Mouse (Mus musculus) layer of hippocampus, postnatal 36 days (tissue): Measurements from ENCODE around the gene Nphs1. TPM values are rescaled to one million over a fixed set of nuclear protein-coding genes. Genes with fewer than 3 reads are reported as not detected.
"Not testable (repeated sequence)": the region's sequence is repeated elsewhere in the genome, so short reads cannot be mapped to it uniquely, and the experiment has no call there.

Source experiments
- DNase-seq, 2 experiments: peaks; one replicate each; pipeline ENCODE4 v3.0.0; 2022
- total RNA-seq, 2 experiments: library from RNA; stranded (reverse); gene quantifications; 2 replicates each; pipeline ENCODE4 v1.2.3; 2021

Gene Nphs1
- total RNA-seq, 2 experiments from 2014 or later = 1.2 TPM

DNA sequence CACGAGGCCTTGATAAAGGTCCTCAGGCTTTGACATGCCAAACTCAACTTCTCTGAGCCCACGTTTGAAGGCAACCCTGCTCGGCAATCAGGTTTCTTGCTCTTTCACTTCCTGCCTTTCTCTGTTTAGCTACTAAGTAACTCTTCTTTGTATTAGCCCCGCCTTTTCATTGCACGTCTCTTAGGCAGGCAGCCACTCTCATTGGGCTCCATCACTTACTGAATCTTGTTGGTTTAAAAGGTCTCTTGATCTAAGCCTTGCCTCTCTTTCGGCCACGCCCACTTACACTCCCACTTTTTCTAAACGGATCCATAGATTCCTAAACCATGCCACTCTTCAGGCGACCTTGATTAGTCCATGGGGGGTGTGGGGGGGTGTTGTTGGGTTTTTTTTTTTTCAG is 14.4 kb upstream of the Nphs1 start:
- DNase-seq = no peak

DNA sequence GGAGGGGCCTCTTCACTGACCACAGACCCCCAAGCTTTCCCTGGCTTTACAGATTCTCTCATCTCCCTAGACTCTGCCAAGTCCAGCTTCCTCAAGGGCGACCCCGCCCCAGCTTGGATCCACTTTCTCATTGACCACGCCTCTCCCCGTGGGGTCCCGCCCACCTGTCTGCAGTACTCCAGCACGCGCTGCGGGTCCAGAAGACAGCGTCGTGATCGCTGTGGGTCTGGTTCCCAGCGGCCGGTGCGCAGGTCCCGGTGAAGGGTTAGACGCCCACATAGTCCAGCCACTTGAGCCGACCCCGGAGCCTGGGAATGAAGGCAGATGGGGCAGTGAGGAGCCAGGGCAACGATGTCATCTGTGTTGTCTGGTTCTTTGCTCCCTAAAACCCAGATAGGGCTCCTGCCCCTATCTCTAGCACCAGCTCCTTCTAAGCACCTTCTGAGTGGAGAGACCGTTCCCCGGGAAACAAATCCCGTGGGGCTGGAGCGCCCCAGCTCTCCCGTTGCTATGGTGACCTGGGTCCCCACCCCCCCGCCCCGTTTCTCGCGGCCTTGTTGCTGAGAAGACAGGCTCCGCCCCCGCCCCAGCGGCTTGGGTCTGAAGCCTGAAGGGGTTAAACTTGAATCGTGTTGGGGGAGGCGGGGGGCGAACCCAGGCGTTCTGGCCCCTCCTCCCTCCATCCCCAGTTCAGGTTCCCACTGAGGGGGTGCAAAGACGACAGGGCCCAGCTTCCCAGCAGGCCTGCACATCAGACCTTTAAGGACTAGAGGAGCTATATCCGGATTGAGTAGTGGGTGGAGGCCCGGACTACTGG is 13.8 kb upstream of the Nphs1 start:
- DNase-seq = peak; percentile 58 to 68

DNA sequence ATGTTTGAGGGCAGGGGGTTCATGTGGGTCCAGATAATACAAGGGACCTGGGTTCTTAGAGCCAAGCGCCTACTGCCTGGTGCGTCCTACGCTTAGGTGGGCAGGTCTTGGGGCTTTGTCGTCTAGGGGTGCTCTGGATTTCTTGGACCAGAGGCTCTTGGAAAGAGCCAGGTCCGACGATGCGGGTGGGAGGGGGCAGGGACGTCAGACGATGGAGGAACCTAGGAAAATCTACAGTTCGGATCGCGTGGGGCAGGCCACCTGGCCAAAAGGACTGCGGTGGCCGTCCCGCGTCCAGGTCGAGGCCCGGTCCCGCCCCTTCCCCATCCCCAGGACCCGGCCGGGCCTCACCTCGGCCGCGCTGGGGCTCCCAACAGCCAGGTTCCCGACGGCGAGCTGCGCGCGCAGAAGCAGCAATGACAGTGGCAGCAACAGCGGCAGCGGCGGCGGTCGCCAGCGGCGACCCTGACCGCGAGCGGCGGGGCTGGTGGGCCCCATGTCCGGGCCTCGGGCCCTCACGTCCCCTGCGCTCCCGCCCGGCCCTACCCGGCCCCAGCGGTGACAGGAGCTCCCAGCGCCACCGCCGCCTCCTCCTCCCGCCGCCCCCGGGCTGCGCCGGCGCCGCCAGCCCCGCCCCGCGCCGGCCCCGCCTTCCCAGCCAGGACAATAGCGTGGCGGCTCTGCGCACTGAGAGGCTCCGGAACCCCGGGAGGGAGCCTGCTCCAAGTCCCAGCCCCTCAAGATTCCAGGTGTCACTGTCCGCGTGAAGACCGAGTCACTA is 13.0 kb upstream of the Nphs1 start, which contains the start of gene Aplp1:
Gene Aplp1, minus strand, starts transcription at position 565 of the 781 bp plus-strand sequence.
- DNase-seq = peak; percentile 84 to 87

DNA sequence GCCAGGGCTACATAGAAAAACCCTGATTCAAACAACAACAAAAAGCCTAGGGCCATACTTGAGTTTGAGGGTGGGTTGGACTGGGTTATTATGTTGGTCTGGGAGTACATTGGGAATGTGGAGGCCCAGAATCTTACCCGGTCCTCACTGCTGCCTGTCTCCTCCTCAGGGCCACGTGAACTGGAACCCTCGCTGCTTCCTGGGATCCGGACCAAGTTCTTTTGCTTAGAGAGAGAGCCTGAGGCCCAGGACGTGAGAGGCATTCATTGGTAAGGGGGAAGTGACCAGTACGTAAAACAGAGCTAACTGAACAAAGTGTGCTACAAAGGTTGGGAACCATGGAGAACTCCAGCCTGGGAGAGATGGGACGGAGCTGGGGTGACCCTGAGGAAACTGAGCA is 7.9 kb upstream of the Nphs1 start:
- no peak for DNase-seq

DNA sequence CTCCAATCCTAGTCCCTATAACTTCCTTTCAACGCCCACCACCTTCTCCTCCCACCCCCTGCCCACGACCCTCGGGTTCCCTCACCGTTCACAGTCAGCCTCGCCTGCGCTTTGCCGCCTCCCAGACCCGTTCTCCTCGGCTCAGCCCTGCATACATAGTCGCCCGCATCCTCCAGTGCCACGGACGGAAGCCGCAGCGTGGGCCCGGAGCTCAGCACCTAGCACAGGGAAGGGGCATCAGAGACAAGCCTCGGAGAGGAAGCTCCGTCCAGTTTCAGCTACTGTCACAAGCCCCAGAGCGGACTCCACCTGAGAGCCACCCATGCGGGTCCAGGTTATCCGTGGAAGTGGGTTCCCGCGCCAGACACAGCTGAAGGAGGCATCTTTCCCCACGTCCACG is 4.8 kb upstream of the Nphs1 start:
- DNase-seq = no peak

DNA sequence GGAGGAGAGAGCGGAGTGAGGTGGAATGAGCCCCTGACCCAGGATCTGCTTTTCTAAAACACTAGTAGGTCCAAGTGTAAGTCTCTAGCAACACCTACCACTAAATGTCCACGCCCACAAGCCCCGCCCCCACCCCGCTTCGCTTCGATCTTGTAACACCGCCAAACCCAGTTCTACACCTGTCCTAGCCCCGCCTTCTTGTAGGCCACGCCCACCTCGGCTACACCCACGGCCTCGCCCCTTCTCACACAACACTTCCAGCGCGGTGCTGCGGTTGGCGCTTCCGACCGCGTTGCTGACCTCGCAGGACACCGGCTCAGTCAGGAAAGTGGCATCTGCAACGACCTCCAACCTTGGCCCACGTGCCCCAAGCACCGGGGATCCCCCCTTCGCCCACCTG is 4.3 kb upstream of the Nphs1 start:
- DNase-seq = no peak

DNA sequence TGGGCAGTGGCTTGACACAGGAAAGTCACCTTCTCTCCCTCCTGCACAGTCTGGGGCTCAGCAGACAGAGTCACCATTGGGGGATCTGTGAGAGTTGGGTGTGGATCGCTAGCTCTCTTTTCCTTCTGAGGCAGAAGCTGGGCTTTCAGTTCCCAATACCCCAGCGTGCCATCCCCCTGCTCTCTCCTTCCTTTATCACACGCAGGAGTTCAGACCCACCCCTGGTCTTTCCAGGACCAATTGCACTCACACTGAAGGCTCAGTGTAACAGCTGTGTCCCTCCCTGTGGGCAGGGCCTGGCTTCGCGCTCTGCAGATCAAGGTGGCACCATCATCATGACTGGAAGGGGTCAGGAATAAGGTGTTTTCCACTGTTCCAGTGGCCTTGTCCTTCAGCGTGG is 3.9 kb upstream of the Nphs1 start:
- DNase-seq = no peak

DNA sequence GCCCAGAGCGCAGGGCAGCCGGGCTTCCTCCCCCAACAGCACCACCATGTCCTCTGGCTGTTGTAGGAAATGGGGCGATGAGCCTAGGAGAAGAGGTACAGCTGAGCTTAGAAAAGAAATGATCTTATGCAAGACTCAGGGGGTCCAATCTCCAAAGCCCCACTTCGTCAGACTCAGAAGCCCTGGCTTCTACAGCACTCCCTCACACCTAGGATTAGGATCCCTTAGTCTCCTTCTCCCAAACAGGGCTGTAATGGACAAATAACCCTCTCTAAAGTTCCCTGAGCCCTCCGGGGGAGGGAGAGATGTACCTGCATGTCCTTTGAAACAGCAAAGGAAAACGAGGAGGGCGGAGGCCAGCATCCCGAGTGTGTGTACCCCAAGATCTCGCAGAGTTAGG is 1.6 kb upstream of the Nphs1 start:
- DNase-seq = no peak

DNA sequence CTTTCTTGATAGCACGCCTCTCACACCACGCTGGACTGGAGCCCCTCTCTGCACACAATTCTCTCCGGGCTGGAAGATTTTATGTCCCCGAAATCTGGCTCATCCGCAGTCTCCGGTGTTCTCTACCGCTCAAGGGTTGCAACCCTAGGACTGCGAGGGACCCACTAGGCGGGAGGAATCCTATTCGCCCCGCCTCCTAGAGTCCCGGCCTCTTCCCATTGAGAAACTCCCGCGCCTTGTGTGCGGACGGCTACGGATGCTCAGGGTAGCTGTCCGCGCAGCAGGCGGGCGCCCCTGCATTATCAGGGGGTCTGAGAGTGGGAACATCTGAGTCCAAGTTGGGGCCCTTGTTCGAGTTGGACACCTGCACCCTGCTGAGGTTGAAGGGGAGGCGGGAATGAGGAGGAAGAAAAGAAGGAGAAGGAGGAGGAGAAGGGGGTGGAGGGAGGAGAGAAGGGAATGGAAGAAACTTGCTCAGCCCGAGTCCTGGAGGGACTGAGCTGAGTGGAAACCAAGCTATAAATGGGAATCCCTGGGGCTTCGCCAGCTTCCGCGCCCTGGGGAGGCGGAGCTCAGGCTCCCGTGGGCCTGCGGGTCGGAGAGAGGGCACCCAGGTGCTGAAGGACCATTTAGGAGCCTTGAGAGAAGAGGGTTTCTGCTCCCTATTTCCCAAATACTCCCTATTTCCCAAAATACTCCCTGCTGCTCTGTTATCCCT is 1.0 kb upstream of the Nphs1 start:
- no peak for DNase-seq

DNA sequence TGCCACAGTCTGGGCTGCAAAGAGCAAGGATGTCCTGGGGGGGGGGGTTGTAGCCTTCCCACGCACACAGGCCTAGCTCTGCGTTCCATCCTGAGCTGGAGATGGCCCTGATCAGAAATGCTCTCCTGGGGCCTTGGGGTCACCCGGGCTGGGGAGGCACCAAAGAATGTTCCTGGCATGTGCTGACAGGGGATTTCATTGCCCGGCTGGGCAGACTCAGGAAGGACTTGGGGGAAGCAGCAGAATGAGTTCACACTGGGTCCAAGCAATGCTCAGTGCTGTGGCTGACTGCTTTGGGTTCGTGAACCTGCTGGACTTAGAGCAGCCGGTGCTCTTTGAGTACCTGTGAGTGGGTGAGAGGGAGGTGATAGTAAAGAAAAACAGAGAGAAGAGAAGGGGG is 1.4 kb downstream of the Nphs1 start:
- no peak for DNase-seq

DNA sequence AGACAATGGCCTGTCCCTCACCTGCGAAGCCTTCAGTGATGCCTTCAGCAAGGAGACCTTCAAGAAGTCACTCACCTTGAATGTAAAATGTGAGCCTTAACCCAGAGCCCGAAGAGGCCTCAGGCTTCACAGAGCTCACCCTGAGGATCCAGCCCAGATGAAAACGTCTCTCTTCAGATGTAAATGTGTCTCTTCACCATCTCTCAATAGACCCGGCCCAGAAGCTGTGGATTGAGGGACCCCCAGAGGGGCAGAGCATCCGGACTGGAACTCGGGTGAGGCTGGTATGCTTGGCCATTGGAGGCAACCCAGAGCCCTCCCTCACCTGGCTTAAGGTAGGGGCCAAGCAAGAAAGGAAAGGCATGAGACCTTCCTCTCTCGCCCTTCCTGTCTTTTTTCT is 5.5 kb downstream of the Nphs1 start:
- no peak for DNase-seq

DNA sequence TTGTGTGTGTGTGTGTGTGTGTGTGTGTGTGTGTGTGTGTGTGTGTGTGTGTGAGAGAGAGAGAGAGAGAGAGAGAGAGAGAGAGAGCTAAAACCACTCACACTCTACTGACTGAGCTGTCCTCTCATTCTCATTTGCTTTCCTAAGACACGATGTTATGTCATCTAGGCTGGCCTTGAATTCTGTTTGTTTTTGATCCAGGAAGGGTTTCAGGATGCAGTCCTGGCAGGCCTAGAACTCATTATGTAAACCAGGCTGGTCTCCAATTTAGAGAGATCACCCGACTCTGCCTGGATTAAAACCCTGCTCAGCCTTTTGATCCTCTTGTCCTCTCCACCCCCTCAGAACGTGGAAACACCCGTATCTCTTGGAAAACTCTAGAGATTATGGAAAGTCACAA is 5.9 kb downstream of the Nphs1 start:
- no peak for DNase-seq

DNA sequence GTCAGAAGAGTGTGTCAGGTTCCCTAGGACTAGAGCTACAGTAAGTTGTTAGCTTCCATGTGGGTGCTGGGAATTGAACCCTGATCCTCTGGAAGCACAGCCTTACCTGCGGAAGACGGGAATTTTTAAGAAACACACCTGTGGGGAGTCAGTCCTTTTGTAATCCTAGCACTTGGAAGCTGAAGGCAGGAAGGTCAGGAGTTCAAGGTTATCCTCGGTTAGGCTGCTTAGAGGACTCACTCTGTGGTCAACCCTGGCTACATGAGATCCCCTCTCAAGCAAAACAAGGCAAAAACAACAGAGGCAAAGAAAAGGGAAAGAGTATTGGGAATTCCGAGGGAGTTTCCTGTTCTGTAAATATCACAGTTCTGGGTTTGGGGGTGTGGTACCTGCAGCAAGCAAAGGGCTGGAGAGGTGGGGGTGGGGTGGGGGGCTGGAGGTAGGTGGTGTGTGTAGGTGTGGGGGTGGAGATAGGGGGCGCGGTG is 6.7 kb downstream of the Nphs1 start:
- DNase-seq = no peak

DNA sequence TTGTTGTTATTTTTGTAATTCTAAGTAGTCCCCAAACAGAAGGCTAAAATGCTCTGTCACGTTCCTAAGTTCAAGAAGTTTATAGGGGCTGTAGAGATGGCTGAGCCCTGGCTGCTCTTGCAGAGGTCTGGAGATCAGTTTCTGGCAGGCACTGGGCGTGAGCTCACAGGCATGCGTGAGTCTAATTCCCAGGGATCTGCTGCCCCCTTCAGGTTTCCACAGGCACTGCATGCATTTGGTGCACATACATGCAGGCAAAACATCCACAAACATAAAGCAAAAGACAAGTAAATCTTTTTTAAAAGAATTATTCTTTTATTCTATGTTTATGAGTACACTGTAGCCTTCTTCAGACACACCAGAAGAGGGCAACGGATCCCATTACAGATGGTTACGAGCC is 14.3 kb downstream of the Nphs1 start:
- DNase-seq = peak in 1 of 2 experiments; percentile 30

DNA sequence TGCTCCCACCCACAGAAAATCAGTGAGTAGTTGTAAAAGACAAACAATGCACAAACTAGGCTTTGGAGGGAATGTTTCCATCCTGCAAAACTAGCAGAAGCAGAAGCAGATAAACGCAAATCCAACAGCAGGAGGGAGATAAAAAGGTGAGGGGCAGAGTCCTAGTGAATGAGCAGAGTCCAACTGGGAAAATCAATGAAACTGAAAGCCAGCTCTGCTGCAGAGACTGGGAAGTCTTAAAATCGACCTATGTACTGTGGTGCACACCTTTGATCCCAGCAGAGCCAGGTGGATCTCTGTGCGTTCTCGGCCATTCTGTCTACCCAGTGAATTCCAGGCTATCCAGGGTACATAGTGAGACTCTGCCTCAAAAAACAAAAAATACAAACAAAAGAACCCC is 16.9 kb downstream of the Nphs1 start:
- no peak for DNase-seq

DNA sequence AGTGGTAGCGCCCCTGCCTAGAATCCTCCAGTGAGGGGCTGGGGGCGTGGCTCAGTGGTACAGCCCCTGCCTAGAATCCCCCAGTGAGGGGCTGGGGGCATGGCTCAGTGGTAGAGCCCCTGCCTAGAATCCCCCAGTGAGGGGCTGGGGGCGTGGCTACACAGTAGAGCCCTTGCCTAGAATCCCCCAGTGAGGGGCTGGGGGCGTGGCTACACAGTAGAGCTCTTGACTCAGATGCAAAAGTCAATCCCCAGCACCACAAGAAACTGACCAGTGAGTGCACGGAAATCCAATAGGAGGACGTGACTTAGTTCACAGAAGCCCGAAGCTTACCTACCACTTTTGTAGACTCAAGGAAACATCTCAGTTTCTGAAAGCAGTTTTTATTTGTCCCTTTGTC is 18.0 kb downstream of the Nphs1 start:
- not testable (repeated sequence) for DNase-seq

DNA sequence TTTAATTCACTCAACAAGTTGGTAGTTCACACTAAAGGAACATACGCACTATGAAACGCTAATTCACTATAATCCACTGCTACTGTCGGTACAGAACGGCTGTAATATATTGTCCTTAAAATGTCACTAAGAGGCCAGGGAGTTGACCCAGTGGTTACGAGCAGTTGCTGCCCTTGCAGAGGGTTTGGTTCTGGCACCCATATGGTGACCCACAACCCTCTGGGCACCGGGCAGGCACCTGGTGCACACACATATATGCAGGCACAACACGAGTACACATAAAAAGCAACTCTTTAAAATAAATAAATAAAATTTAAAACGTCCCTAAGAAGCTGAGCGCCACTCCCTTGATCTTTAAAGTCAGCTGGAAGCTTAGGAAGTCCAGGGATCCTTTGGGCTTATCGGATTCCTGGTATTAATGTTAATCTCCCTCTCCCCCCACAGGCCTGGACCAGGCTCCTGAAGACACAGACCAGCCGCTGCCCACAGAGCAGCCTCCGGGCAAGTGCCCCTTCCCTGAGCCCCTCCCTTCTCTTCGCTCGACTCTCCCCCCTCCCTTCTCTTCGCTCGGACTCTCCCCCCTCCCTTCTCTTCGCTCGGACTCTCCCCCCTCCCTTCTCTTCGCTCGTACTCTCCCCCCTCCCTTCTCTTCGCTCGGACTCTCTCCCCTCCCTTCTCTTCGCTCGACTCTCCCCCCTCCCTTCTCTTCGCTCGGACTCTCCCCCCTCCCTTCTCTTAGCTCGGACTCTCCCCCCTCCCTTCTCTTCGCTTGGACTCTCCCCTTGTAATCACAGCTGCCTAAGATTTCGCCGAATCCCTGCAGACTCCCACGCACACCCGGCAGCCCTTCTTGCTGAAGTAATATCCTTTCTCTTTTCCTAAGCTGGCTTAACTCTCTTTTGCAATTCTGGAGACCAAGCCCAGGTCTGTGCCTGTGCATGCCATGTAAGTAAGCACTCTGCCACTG is 19.6 kb downstream of the Nphs1 start:
- DNase-seq = peak; percentile 29 to 36

DNA sequence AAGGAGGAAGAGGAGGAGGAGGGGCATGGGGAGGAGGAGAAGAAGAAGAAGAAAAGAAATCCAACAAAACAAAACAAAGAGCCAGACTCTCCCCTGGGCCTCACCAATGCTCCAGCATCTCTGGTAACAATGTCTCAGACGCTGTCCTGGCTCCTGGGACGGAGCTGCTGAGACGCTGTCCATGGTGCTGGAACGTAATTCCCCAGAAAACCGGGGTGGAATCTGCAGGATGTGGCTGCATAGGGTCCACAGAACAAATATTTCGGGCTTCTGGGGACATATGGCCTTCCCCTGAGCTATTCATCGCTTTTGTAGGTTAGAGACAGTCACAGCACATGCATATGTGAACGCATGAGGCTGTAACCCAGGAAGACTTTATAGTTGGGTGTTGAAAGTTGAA is 26.1 kb downstream of the Nphs1 start:
- DNase-seq = no peak

DNA sequence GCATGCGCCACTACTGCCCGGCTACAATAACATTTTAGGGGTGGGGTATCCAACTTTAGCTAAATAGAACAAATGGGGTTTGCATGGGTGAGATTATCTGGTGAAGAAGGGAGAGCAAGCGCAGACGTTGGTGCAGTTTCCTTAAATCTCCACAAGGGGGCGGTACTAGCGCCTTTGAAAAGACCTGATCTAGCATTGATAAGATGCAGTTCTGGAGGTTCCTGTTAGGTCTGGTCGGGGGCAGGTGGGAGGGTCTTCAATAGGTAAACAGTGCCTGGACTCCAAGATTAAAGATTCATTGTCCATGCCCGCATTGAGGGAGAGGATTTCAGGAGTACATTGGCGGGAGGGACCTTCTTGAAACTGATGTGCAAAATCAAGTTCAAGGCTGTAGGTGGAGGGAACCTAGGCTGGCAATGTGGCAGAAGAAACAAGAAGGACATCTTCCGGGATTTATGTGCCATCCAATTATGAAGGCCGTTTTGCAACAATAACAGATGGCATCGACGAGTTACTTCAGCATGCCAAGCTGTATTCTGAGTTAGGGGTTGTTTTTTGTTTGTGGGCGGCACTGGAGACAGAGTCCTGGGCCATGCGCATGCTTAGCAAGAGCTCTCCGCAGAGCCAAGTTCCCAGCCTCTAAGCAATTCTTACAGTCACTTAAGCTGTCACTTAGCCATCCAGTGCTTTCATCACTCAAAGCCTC is 32.3 kb downstream of the Nphs1 start:
- DNase-seq = peak; percentile 43 to 52

DNA sequence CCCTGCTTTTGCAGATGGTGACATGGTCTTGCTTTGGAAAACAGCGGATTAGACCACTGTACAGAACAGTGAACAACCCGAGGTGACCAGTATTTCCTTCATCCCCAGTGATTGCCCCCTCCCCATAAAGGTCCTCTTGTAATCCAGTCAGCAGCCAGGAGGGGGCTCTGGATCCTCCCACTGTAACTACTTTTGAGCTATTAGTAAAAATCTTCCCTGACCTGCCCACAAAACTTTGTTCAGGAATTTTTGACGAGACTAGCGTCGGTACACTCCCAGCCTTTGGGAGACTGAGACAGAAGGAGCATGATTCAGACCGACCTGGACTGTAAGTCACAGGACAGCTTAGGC is 32.8 kb downstream of the Nphs1 start:
- peak in 1 of 2 experiments; percentile 13 for DNase-seq

DNA sequence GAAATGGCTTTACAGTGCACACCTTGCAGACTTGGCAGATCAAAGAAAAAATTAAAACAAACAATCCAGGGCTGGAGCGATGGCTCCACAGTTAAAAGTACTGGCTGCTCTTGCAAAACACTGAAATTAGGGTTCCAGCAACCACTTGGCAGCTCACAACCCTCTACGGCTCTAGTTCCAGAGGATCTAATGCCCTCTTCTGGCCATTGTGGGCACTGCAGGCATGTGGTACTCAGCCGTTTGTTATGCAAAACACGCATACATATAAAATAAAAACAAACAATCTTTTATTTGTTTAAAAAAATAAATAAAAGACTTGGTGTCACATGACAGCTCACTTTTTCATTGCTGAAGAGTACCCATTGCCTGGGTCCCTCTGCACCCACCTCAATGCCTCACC is 34.6 kb downstream of the Nphs1 start:
- DNase-seq = peak; percentile 65 to 66
